Mouse (Mus musculus) spleen, embryonic (tissue): ENCODE measurements around the gene 9130409I23Rik.

Experiments used
- CTCF ChIA-PET: fragments of 350-600 bp; sonication (Branson Sonifier 250); formaldehyde crosslinking; loops from one replicate; lab custom pipeline; 2022; lab: Charles Lee

9130409I23Rik gene

GRCm38 (mm10) chr1:181050937-181051336 lies at the start of gene 9130409I23Rik:
TSS of gene 9130409I23Rik (plus strand) at chr1:181051237.
- CTCF ChIA-PET, result no interaction called here

GRCm38 (mm10) chr1:181001621-181002020 lies 49.4 kb upstream of the 9130409I23Rik start:
- CTCF ChIA-PET, result interaction anchor here (1.0 kb wide), 1 partner anchor 21 kb away, joined by 3 read pairs; no protein-coding TSS in a partner anchor

GRCm38 (mm10) chr1:181003790-181004189 lies 47.2 kb upstream of the 9130409I23Rik start:
- CTCF ChIA-PET, result no interaction called here

- CTCF ChIA-PET, result interaction anchor here (2.1 kb wide), 1 partner anchor 34 kb away, joined by 4 read pairs; no protein-coding TSS in a partner anchor
Measured at GRCm38 (mm10) chr1:181005331-181005730, 45.7 kb upstream of the 9130409I23Rik start.

GRCm38 (mm10) chr1:181007831-181008230 lies 43.2 kb upstream of the 9130409I23Rik start:
- CTCF ChIA-PET, result no interaction called here

GRCm38 (mm10) chr1:181008266-181008665 lies 42.8 kb upstream of the 9130409I23Rik start:
- CTCF ChIA-PET, result no interaction called here

GRCm38 (mm10) chr1:181009011-181009590 lies 41.9 kb upstream of the 9130409I23Rik start:
- CTCF ChIA-PET, result interaction anchor here (0.6 kb wide), 1 partner anchor 525 kb away, joined by 3 read pairs; no protein-coding TSS in a partner anchor

- CTCF ChIA-PET, result no interaction called here
Measured at GRCm38 (mm10) chr1:181009754-181010153, 41.3 kb upstream of the 9130409I23Rik start.

GRCm38 (mm10) chr1:181010171-181010932 lies 40.7 kb upstream of the 9130409I23Rik start:
- CTCF ChIA-PET, result interaction anchor here (1.0 kb wide), 1 partner anchor 12 kb away, joined by 3 read pairs; no protein-coding TSS in a partner anchor

- CTCF ChIA-PET, result interaction anchor here (1.0 kb wide), 1 partner anchor 10 kb away, joined by 3 read pairs; no protein-coding TSS in a partner anchor
Measured at GRCm38 (mm10) chr1:181011601-181012000, 39.4 kb upstream of the 9130409I23Rik start.

- CTCF ChIA-PET, result interaction anchor here (0.8 kb wide), 1 partner anchor 10 kb away, joined by 7 read pairs; no protein-coding TSS in a partner anchor
Measured at GRCm38 (mm10) chr1:181012416-181012815, 38.6 kb upstream of the 9130409I23Rik start.

GRCm38 (mm10) chr1:181013446-181013845 lies 37.6 kb upstream of the 9130409I23Rik start:
- CTCF ChIA-PET, result no interaction called here

- CTCF ChIA-PET, result interaction anchor here (0.5 kb wide), 1 partner anchor 76 kb away, joined by 5 read pairs; no protein-coding TSS in a partner anchor
Measured at GRCm38 (mm10) chr1:181014731-181015500, 36.1 kb upstream of the 9130409I23Rik start.

- CTCF ChIA-PET, result interaction anchor here (0.5 kb wide), 1 partner anchor 76 kb away, joined by 5 read pairs; no protein-coding TSS in a partner anchor
Measured at GRCm38 (mm10) chr1:181015558-181015957, 35.5 kb upstream of the 9130409I23Rik start.

GRCm38 (mm10) chr1:181016045-181016444 lies 35.0 kb upstream of the 9130409I23Rik start:
- CTCF ChIA-PET, result interaction anchor here (1.0 kb wide), 1 partner anchor 23 kb away, joined by 4 read pairs; no protein-coding TSS in a partner anchor

GRCm38 (mm10) chr1:181016532-181017131 lies 34.4 kb upstream of the 9130409I23Rik start:
- CTCF ChIA-PET, result interaction anchor here (1.0 kb wide), 1 partner anchor 22 kb away, joined by 4 read pairs; no protein-coding TSS in a partner anchor

- CTCF ChIA-PET, result no interaction called here
Measured at GRCm38 (mm10) chr1:181017212-181017711, 33.8 kb upstream of the 9130409I23Rik start.

- CTCF ChIA-PET, result no interaction called here
Measured at GRCm38 (mm10) chr1:181017890-181018420, 33.1 kb upstream of the 9130409I23Rik start.

- CTCF ChIA-PET, result no interaction called here
Measured at GRCm38 (mm10) chr1:181020756-181021487, 30.1 kb upstream of the 9130409I23Rik start, which contains the start of gene Ephx1. TSS of gene Ephx1 (minus strand) at chr1:181020904.

GRCm38 (mm10) chr1:181021488-181021865 lies 29.6 kb upstream of the 9130409I23Rik start:
- CTCF ChIA-PET, result interaction anchor here (0.7 kb wide), 1 partner anchor 10 kb away, joined by 3 read pairs; no protein-coding TSS in a partner anchor
